Mouse (Mus musculus): ENCODE measurements at regions not wholly inside any gene's neighbourhood (a gene's known extent, or its start where the extent isn't known, plus 50 kb on each side); places are given as distances from the start of the nearest gene placed in this dataset.

GRCm38 (mm10) chr14:46249141-46249540 lies 130.1 kb upstream of the Gm15217 start:
- no peak for TF ChIP-seq CTCF (IDR thresholded peaks at IDR 0.05 in 2 of 3, conservative IDR thresholded peaks at IDR 0.05 in 1 of 3; ENCODE audit: control insufficient read depth in 1 of 3, insufficient read depth in 1 of 3, low read depth in 2 of 3, low read length in 3 of 3, poor library complexity in 1 of 3, severe bottlenecking in 1 of 3)
- TF ChIP-seq ZMIZ1 (IDR thresholded peaks at IDR 0.05; ENCODE audit: low read depth, low read length), result no peak
- TF ChIP-seq USF2 (IDR thresholded peaks at IDR 0.05; ENCODE audit: borderline replicate concordance in 1 of 2, insufficient read depth in 1 of 2, low read depth in 1 of 2, low read length in 2 of 2), result no peak

Data from MEL (cell line).